Mouse (Mus musculus) liver, embryonic 14.5 days (tissue): ENCODE measurements around the gene Fam89b.

Source experiments
- CTCF ChIP-seq: IDR thresholded peaks from 2 replicates; pipeline ENCODE4 v1.5.1; 2016; ENCODE audit warnings: antibody characterized with exemption, low read depth, control low read depth
- EP300 ChIP-seq: IDR thresholded peaks from 2 replicates; pipeline ENCODE4 v1.6.1; 2016; ENCODE audit warnings: antibody characterized with exemption, low read depth

DNA sequence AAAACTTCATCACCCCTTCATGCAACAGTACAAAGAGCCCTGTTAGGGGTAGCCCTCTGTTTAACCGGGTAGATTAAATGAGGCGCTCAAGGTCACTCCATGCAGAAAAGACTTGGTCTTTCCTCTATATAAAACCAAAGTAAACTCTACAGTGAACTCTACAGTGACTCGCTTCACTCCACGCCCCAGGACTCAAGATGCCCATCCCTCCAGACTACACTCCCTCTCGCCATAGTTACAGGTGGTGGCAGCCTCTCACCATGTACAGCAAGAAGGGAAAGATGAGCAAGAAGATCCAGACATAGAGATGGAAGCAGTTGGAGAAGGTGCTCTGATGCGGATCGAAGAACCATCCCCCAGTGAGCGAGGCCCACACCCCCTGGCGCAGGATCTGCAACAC is 41.7 kb downstream of the Fam89b start:
- TF ChIP-seq CTCF (no peak), EP300 (no peak)
